Mouse (Mus musculus) testis, adult 2 months (tissue): ENCODE measurements around the gene Mmp28.

Experiments
- CTCF ChIP-seq: fragments of 200-500 bp; IDR thresholded peaks from 2 replicates; pipeline ENCODE4 v1.5.1; 2012; ENCODE audit warnings: low read depth, mild to moderate bottlenecking, inconsistent platforms, low read length, moderate library complexity; ENCODE audit not compliant: control insufficient read depth, insufficient read depth, insufficient replicate concordance
- POLR2A ChIP-seq: fragments of 200-500 bp; IDR thresholded peaks from 2 replicates; pipeline ENCODE4 v1.6.1; 2012; ENCODE audit warnings: low read depth, mild to moderate bottlenecking, inconsistent platforms, low read length, moderate library complexity; ENCODE audit not compliant: control insufficient read depth

DNA sequence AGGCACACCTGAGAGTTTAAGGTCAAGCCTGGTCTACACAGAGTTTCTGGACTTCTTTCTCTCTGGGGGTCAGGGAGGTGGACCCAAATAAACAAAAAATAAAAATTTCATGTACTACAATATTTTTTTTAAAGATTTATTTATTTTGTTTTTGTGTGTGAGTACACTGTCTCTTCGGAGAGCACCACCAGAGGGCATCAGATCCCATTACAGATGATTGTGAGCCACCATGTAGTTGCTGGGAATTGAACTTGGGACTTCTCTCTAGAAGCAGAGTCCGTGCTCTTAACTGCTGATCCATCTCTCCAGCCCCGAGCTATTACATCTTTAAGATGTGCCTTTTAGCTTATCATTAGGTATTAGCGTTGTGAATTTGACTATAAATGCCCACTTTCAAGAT is 28.6 kb upstream of the Mmp28 start:
- TF ChIP-seq POLR2A (no peak), CTCF (no peak)
